Mouse (Mus musculus): ENCODE results near the gene Trrap.
"Not testable (repeated sequence)": the region's sequence is repeated elsewhere in the genome, so short reads cannot be mapped to it uniquely, and the experiment has no call there.

Gene Trrap

GRCm38 (mm10) chr5:144767106-144767798, at the start of gene Trrap:
Gene Trrap, plus strand, starts transcription at chr5:144767732.
- not testable (repeated sequence) for DNase-seq

DNA sequence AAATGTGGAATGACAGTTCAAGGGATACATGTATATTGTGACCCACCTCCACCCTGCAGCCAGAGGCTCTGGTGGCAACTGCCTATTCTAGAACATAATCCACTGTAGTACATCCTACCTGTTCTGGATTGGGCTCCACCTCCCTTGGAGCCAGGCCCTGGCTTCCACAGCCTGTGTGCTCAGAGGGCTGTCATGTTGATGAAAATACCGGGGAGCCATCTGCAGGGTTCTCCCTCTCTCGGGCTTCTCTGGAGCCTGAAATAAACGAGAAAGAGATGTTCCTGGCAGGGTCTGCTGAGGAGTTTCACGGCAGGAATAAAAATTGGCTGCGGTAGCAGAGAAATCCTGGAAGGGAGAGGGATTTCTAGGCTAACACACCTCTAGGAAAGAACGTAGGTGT, 47.8 kb upstream of the Trrap start:
- DNase-seq, result no peak

GRCm38 (mm10) chr5:144720281-144720680, 47.3 kb upstream of the Trrap start:
- DNase-seq, result no peak

DNA sequence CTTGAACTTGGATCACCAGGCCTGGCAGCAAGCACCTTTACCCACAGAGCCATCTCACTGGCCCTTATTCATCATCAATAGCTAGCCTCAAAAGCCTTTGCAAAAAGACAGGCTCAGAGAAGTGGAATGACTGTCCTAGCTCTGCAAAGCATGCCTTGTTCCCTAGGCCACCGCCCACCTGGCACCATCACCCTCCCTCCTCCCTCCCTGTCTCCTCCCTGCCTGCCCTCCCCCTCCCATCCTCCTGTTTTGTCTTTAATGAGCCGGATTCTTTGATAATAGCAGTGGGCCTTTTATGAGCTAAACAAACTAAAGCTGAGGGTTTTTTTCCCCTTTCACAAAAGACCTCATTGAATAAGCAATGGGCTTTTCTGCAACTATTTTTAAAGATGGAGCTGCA, 42.6 kb upstream of the Trrap start:
- no peak for DNase-seq

DNA sequence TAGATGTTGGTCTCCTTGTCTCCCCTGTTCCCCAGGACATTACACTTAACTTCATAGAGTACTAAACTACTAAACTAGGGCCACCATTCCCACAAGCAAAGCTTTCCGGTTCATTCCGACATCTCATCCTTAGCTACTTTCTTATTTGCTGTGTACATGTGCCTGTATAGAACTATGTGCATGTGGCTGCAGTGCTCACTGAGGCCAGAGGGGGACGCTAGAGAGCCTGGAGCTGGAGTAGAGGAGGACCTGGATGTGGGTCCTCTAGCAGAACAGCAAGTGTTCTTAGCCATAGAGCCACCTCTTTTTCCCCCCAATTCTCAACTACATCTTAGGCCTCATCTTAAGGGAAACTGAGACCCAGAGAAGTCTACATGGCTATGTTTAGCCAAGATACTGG, 42.0 kb upstream of the Trrap start:
- DNase-seq, result no peak

- peak in 1 of 2 experiments; percentile 52 for DNase-seq
Observed at GRCm38 (mm10) chr5:144727119-144727518, 40.4 kb upstream of the Trrap start.

DNA sequence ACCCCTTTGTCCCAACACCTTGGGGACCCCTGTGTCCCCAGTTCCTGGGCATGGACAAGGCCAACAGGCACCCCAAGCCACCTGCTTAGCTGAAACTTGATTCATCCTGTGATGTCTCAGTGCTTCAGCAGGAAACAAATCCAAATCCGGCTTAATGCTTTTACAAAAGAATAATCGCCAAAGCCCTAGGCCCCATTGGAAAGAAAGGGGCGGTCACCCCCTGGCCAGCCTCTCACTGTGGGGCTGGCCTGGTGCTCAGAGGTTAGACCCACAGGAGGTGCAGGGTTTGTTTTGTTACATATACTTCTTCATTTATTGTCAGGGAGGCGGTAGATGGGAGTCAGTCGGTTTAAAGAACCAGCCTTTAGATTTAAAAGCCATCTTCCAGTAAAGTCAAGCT, 39.3 kb upstream of the Trrap start:
- no peak for DNase-seq

- no peak for DNase-seq
Observed at GRCm38 (mm10) chr5:144729216-144729615, 38.3 kb upstream of the Trrap start.

DNA sequence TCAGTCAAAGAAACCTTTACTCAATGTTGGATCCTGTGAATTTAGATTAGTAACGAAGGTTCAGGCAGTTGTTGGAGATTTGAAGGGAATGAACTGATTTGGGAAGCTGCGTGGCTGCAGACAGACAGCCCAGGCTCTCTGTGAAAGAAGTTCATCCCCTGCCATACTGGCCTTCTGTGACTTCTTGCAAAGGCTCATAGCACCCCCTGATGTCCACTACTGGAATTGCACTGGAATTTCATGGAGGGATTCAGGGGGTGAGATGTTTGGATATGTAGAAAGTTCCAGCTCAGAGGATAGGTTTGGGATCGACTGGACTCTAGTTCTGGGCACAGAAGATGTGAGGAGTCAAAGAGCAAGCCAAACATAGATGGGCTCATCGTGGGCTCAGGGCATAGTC, 33.6 kb upstream of the Trrap start:
- peak in 1 of 2 experiments; percentile 28 for DNase-seq

DNA sequence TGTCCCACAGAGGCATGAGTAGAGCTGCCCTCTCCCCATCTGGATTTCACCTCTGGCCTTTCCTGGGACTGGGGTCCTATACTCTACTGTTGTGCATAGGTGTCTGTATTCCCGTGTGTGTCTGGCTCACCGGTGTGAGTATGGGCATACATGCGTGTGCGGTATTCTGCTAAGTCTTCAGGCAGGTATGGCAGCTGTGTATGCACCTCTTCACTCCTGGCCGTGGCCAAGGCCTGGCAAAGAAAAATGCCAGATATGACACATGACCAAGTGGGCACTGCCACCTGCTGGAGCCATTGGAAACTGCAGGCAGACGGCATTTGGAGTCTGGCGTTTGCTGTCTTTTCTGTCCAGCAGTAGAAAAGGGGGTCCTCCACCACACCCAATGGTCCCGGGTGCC, 32.6 kb upstream of the Trrap start:
- DNase-seq, result peak; percentile 16 to 60

- DNase-seq, result no peak
Observed at GRCm38 (mm10) chr5:144737101-144737500, 30.4 kb upstream of the Trrap start.

GRCm38 (mm10) chr5:144752432-144752831, 15.1 kb upstream of the Trrap start:
- DNase-seq, result peak in 1 of 2 experiments; percentile 36

GRCm38 (mm10) chr5:144753041-144753440, 14.5 kb upstream of the Trrap start:
- peak in 1 of 2 experiments; percentile 54 for DNase-seq

- DNase-seq, result no peak
Observed at GRCm38 (mm10) chr5:144755191-144755590, 12.3 kb upstream of the Trrap start.

DNA sequence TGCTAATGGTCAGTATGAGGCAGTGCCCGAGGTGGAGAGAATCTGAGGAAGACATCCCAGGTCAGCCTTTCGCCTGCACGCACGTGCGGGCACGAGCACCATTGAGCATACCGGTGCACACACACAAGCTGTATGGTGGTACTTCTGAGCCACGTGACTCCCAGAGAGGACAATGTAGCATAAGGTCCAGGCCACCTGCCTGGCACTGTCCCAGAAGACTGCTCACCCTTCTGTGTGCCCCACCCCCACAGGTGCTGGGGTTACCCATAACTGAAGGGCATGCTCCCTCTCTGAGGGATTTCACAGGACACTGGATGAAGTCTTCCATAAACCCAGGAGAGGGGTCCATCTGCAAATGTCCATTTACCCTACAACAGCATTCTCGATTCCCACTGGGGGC, 10.1 kb upstream of the Trrap start:
- no peak for DNase-seq

- no peak for DNase-seq
Observed at GRCm38 (mm10) chr5:144758422-144758821, 9.1 kb upstream of the Trrap start.

GRCm38 (mm10) chr5:144761161-144761868, 6.2 kb upstream of the Trrap start, which contains the start of gene Tmem130:
Gene Tmem130, minus strand, starts transcription at chr5:144761818.
- DNase-seq, result no peak

DNA sequence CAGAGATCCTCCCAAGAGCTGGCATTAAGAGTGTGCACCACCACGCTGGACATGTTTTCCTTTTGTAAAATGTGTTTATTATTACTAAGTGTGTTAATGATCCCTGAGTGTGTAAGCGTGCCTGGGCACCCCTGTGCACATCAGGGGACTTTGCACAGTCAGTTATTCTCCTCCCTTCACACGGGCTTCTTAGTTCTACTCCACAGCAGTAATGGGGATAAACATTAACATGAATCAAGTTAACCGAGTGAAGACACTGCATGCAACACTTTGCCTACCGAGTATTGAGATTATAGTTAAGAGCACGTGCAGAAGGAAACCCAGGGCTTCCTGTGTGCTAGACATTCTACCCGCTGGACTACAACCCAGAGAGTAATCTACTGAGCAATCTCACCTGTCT, 1.5 kb upstream of the Trrap start:
- no peak for DNase-seq

DNA sequence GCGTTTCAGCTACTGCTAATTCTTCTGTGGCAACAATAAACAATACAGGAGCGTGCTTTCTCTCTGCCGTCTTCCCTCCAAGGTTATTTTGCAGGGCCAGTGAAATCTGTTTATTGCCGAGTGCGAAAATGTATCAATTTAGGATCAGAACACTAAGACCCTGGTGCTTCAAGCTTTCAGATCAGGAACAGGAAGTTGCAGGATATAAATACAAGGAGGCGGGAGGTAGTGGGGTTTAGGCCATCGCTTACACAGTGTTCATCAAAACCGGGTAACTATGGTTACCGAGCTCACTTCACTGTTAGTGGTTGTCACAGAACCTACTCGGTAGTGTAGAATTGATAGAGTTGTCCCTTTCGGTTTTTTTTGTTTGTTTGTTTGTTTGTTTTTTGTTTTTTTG, 886 bp upstream of the Trrap start:
- DNase-seq, result no peak

DNA sequence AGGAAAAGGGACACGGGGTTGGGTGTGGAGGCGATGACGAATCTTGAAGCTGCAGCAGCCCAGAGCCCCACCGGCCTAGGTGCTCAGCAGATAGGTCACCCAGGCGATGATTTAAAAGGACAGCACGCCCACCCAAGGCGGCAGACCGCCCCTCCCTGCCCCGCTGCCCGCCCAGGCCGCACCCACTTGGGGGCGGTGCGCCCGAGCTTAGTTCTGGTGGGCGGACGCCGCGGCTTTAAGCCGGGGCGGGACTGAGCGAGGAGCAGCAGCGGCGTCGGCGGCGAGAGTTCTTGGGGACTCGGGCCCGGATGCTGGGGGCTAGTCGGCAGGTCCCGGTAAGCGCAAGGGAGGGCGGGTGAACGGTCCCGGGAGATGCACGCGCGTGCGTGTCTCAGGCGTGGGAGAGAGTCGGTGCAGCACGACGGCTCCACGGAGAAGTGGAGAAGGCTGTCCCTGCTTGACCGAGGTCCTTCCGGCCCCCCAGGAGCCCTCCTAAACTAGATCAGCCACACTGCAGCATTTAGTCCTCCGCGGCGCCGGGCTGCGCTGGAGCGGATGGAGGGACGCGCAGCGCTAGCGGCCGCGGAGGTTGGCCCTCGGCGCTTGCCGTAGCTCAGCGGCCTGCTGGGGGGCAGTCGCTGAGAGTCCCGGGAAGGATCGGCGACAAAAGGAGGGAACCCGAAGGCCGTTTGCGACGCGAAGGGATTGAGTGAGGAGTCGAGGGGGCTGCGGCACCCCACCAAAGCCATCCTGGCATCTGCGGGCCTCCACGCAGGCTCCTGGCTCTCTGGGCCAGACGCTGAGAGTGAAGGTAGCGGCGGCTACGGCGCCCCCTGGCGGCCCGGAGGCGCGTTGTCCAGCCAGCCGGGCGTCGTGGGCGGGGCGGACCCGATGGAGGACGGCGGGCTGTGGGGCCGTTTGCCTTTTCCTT, 644 bp downstream of the Trrap start:
- peak; percentile 82 to 90 for DNase-seq

DNA sequence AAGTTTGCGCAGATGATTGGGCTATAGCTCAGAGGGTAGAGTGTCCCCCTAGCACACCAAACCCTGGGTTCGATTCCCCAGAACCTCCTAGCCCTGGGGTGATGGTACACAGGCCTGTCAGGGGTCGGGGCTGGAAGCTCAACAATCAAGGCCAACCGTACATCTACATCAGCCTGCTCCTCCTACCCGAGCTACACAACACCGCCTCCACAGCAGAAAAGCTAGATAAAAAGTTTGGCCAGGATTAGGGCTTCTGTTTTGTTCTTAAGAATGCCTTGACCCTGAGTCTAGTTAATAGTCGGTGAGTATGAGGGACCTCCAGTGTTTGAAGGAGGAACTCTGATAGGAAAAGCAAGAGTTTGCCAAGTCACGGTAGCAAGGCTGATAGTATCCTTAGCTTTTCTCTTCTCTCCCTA, 1.5 kb downstream of the Trrap start:
- no peak for DNase-seq

GRCm38 (mm10) chr5:144773231-144773630, 5.7 kb downstream of the Trrap start:
- no peak for DNase-seq

GRCm38 (mm10) chr5:144780654-144781053, 13.1 kb downstream of the Trrap start:
- DNase-seq, result no peak

All from spleen, adult 18-20 months (tissue).